Mouse (Mus musculus) stomach, postnatal 0 days (tissue): ENCODE data around the gene Rab43.

ENCODE experiments used
- CTCF ChIP-seq: IDR thresholded peaks from 2 replicates; pipeline ENCODE4 v1.5.1; 2016; ENCODE audit warnings: antibody characterized with exemption, low read depth, mild to moderate bottlenecking, moderate library complexity
- EP300 ChIP-seq: optimal IDR thresholded peaks from 2 replicates; pipeline ENCODE3; 2016; ENCODE audit warnings: antibody characterized with exemption

GRCm38 (mm10) chr6:87846813-87847212 is 34.8 kb upstream of the Rab43 start:
- TF ChIP-seq CTCF (no peak), EP300 (no peak)
